Mouse (Mus musculus): ENCODE data around the gene Cdh5.

GRCm38 (mm10) chr8:104191496-104191895 is 90.1 kb downstream of the Cdh5 start:
- TF ChIP-seq CTCF (IDR thresholded peaks at IDR 0.05; ENCODE audit: borderline replicate concordance, insufficient read depth, low read depth, low read length) (no peak), POLR2A (IDR thresholded peaks at IDR 0.05; ENCODE audit: borderline replicate concordance, insufficient read depth, low read length) (no peak)
